Mouse (Mus musculus) forebrain, postnatal 0 days (tissue): ENCODE measurements at regions not wholly inside any gene's neighbourhood (a gene's known extent, or its start where the extent isn't known, plus 50 kb on each side); places are given as distances from the start of the nearest gene placed in this dataset.

ENCODE experiments used
- ATAC-seq: fragments of 200-750 bp; cut with Nextera tagmentation; 2 replicates; pipeline ENCODE4 v1.8.0; 2017; ENCODE audit warnings: mild to moderate bottlenecking, moderate library complexity
- DNase-seq: peaks from one replicate; pipeline ENCODE4 v3.0.0-alpha.2; 2015
- H3K27ac ChIP-seq: fragments of 300-500 bp; sonication (generic); 2 replicates; pipeline ENCODE4 v1.5.1; 2014; ENCODE audit warnings: low read depth, mild to moderate bottlenecking, antibody characterized with exemption, low read length, moderate library complexity, mixed read lengths
- H3K27me3 ChIP-seq: fragments of 300-500 bp; sonication (generic); 2 replicates; pipeline ENCODE4 v1.6.1; 2014; ENCODE audit warnings: mild to moderate bottlenecking, low read length, mixed read lengths; ENCODE audit not compliant: insufficient read depth
- H3K36me3 ChIP-seq: fragments of 300-500 bp; sonication (generic); 2 replicates; pipeline ENCODE4 v1.6.1; 2014; ENCODE audit warnings: mild to moderate bottlenecking, moderate library complexity; ENCODE audit not compliant: insufficient read depth
- H3K4me1 ChIP-seq: fragments of 300-500 bp; sonication (generic); 2 replicates; pipeline ENCODE4 v1.6.1; 2014; ENCODE audit warnings: antibody characterized with exemption; ENCODE audit not compliant: insufficient read depth
- H3K4me2 ChIP-seq: fragments of 300-500 bp; sonication (generic); 2 replicates; pipeline ENCODE4 v1.6.1; 2014; ENCODE audit warnings: low read depth, mild to moderate bottlenecking, moderate library complexity
- H3K4me3 ChIP-seq: fragments of 300-500 bp; sonication (generic); 2 replicates; pipeline ENCODE4 v1.5.1; 2014; ENCODE audit warnings: low read depth, low read length, mixed read lengths
- H3K9ac ChIP-seq: fragments of 300-500 bp; sonication (generic); 2 replicates; pipeline ENCODE4 v1.6.1; 2014; ENCODE audit warnings: mild to moderate bottlenecking
- H3K9me3 ChIP-seq: fragments of 300-500 bp; sonication (generic); 2 replicates; pipeline ENCODE4 v1.6.1; 2016; ENCODE audit warnings: low read length
- CTCF ChIP-seq: sonication (generic); IDR thresholded peaks from 2 replicates; pipeline ENCODE4 v1.5.1; 2016; ENCODE audit warnings: antibody characterized with exemption, control low read depth, low read depth
- WGBS: fragments of 180-500 bp; shearing (Covaris S2); extraction: QIAGEN DNeasy Blood & Tissue Kit; methylation state at CpG from one replicate; pipeline ENCODE4 v1.1.7; 2014; 5-methylcytosine and 5-hydroxymethylcytosine counted together

GRCm38 (mm10) chr13:107845838-107846237 is 198.4 kb upstream of the Smim15 start:
- H3K4me2 ChIP-seq: no peak overlapping the region
- no peak for TF ChIP-seq CTCF

DNA sequence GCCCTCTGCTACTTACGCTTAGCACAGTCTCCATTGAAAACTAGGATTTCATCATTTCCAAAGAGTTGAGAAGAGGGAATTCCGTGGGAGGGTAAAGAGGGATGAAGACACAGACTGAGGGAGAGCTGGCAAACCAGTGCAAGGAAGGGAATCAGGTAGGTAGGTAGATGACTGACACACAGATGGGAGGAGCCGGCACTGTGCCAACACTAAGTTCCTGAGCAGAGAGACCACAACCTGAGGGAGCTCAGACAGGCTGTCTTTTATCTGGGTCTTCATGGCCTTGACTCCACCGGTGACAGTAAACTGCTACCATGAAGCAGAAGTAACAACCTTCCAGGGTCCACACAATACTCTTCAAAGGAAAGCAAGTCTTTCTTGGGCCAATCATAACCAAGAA is 200.2 kb upstream of the Smim15 start:
- no peaks in the 10 kb centered on the region for H3K9me3 ChIP-seq
- H3K27ac ChIP-seq: no peak overlapping the region
- no peak for TF ChIP-seq CTCF
- no peaks in the 10 kb centered on the region for H3K36me3 ChIP-seq
- no peaks in the 10 kb centered on the region for H3K27me3 ChIP-seq
- DNase-seq (no peak), ATAC-seq (no peak)
- WGBS: 89% methylated on average over 4 of the region's 4 CpGs
- H3K9ac ChIP-seq: no peak overlapping the region
- no peak overlapping the region for H3K4me3 ChIP-seq
- H3K4me1 ChIP-seq: peaks cover 31% of the 10 kb centered on the region
- no peak overlapping the region for H3K4me2 ChIP-seq

More at GRCm38 (mm10) chr13:107845838-107846237, 198.4 kb upstream of the Smim15 start:
- Histone ChIP-seq H3K9me3 (no peaks in the 10 kb centered on the region), H3K27ac (no peak overlapping the region), H3K36me3 (no peaks in the 10 kb centered on the region), H3K27me3 (no peaks in the 10 kb centered on the region), H3K4me3 (no peak overlapping the region), H3K9ac (no peak overlapping the region), H3K4me1 (peaks cover 37% of the 10 kb centered on the region)
- 36% methylated on average over 4 of the region's 4 CpGs for WGBS
- DNase-seq (no peak), ATAC-seq (no peak)

DNA sequence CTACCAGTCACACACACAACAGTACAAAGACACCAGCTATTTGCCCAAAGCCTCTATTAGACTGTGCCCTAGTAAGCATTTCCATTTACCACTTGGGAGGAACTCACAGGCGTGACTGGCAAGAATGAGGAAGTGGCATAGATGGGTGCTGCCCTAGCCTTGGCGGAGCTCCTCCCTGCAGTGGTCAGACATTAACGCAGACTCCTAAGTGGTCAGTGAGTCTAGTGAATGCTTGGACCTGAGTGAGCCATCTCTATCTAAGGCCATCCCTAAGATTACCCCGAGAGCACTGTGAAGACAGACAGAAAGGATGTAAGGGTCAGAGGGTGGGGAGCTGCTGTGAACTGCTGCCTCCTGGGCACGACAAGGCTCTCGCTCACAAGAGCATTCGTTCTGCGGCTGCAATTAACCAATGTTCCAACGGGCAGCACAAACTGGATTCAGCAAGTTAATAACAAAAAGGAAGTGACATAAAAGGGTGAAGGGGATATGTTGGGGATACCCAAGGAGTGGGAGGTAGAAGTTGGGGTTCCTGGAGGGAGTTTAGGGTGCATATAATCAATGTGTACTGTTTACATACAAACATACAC is 206.0 kb upstream of the Smim15 start:
- DNase-seq (no peak), ATAC-seq (0 out of 2 replicates have a peak, but pooled peaks have one; percentile 5)
- WGBS: 80% methylated on average over 9 of the region's 9 CpGs
- Histone ChIP-seq H3K4me1 (peaks cover 17% of the 10 kb centered on the region), H3K9me3 (no peaks in the 10 kb centered on the region), H3K27me3 (no peaks in the 10 kb centered on the region), H3K4me2 (no peak overlapping the region), H3K36me3 (no peaks in the 10 kb centered on the region), H3K4me3 (no peak overlapping the region), H3K9ac (no peak overlapping the region), H3K27ac (no peak overlapping the region)
- TF ChIP-seq CTCF: no peak

- H3K9me3 ChIP-seq: no peaks in the 10 kb centered on the region
- no peak for DNase-seq
- H3K27me3 ChIP-seq: no peaks in the 10 kb centered on the region
- no peaks in the 10 kb centered on the region for H3K36me3 ChIP-seq
- no peak for TF ChIP-seq CTCF
- H3K4me3 ChIP-seq: no peak overlapping the region
- H3K27ac ChIP-seq: no peak overlapping the region
- H3K9ac ChIP-seq: no peak overlapping the region
- peaks cover 17% of the 10 kb centered on the region for H3K4me1 ChIP-seq
- H3K4me2 ChIP-seq: no peak overlapping the region
- 37% methylated on average over 5 of the region's 5 CpGs for WGBS
- peak; percentile 29; the same call in 1 of the 2 replicates for ATAC-seq
These were observed 206.9 kb upstream of the Smim15 start for GRCm38 (mm10) chr13:107837206-107837952.

- no peak for ATAC-seq
- WGBS: 39% methylated on average over 9 of the region's 9 CpGs
These were observed 208.4 kb upstream of the Smim15 start for GRCm38 (mm10) chr13:107835756-107836385.

DNA sequence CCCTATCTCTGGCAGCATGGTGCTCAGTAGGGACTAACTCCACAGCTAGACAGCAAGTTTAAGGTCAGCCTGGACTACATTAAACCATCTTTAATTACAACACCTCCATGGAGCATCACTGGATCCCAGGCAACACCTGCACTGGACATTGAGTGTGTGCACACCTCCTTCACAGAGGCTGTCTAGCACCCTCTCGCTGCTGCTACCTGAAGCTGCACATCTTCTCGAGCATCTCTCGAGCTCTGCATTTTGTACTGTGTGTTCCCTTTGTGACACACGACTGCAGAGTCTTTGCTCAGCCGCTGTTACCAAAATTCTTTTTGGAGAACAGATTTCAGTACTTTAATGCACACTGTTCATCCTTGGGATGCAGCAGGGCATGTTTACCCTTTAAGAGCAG is 212.2 kb upstream of the Smim15 start:
- Histone ChIP-seq H3K9me3 (no peaks in the 10 kb centered on the region), H3K9ac (no peak overlapping the region), H3K27ac (no peak overlapping the region), H3K27me3 (no peaks in the 10 kb centered on the region), H3K36me3 (no peaks in the 10 kb centered on the region), H3K4me2 (no peak overlapping the region), H3K4me1 (peaks cover 30% of the 10 kb centered on the region), H3K4me3 (no peak overlapping the region)
- 53% methylated on average over 5 of the region's 5 CpGs for WGBS
- ATAC-seq: no peak
- no peak for DNase-seq
- TF ChIP-seq CTCF: no peak

More at GRCm38 (mm10) chr13:107835756-107836385, 208.4 kb upstream of the Smim15 start:
- no peak for TF ChIP-seq CTCF
- no peaks in the 10 kb centered on the region for H3K36me3 ChIP-seq
- no peak for DNase-seq
- no peak overlapping the region for H3K4me2 ChIP-seq
- H3K4me1 ChIP-seq: peaks cover 31% of the 10 kb centered on the region
- no peak overlapping the region for H3K27ac ChIP-seq
- H3K9ac ChIP-seq: no peak overlapping the region
- H3K9me3 ChIP-seq: no peaks in the 10 kb centered on the region
- H3K27me3 ChIP-seq: no peaks in the 10 kb centered on the region
- no peak overlapping the region for H3K4me3 ChIP-seq

- TF ChIP-seq CTCF: no peak
- peak overlapping the region; percentile 52 for H3K4me2 ChIP-seq
- WGBS: 1% methylated on average over 17 of the region's 17 CpGs
- H3K4me3 ChIP-seq: peak overlapping the region; percentile 26
- ATAC-seq (peak; percentile 99), DNase-seq (peak; percentile 87)
- H3K27me3 ChIP-seq: no peaks in the 10 kb centered on the region
- H3K9me3 ChIP-seq: no peaks in the 10 kb centered on the region
- no peak overlapping the region for H3K9ac ChIP-seq
- H3K4me1 ChIP-seq: peaks cover 28% of the 10 kb centered on the region
- H3K36me3 ChIP-seq: no peaks in the 10 kb centered on the region
- no peak overlapping the region for H3K27ac ChIP-seq
These were observed 213.0 kb upstream of the Smim15 start for GRCm38 (mm10) chr13:107831221-107831681.
